Mouse (Mus musculus) cerebellum, adult 11 months (tissue): Measurements from ENCODE around the gene Prune2.

ENCODE experiments used
- DNase-seq: peaks from one replicate; pipeline ENCODE4 v3.0.0; 2022

Prune2 gene

DNA sequence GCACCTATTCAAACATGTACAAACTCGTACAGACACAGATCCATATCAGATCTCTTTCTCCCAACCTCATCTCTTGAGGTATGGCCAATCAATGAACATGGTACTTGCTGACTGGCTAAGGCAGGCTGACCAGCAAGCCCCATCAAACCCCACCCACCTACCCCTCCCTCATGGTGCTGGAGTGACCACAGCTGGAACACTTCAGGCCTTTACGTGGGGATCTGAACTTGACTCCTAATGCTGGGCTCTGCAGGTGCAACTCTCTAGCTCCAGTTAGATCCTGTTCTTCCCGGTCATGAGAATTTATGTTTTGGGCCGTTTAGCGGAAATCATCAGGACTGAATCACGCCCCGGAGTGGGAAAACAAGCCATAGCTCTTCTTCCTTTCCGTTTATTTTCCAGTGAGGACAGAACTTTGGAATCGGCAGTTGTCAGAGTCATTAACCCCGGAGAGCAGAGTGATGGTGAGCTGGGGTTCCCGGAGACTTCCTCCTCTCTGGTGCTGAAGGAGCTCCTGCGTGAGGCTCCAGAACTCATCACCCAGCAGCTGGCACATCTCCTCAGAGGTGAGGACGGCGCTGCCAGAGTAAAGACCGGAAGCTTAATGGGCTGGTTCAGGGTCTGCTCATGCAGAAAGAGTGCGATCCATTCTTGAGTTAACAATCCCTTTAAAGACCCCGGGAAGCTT, 50.4 kb downstream of the Prune2 start:
- no peak for DNase-seq

DNA sequence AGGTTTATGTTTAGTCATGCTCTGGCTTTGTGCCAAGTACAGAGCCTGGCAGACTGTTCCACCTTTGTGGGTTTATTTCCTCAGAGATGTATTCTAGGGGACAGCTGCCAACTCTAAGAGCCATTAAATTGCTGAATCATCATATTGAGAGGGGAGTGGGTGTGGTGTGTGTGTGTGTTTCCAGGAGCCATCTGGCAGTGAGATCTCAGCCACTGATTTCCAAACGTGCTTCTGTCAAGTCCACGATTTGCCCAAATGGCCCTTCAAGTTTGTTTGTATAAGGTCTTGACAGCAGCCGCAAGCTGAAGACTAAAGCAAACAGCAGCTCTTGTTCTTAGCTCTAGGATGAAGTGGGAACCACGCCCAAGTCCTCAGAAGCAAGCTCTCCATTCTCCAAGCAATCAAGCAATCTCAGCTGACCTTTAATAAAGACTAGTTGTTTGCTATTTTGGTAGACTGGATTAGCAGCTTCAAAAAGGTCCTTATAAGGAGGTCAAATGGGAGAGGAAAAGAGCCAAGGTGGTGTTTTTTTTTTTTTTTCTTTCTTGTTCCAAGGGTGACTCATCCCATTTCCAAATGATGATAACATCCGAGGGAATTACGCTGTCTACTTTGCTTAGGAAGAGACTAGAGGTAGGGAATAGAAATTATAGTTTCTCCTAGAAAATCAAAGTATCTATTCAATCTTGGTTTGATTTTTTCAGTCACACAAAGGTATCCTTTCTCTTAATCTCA, 55.5 kb downstream of the Prune2 start:
- no peak for DNase-seq

DNA sequence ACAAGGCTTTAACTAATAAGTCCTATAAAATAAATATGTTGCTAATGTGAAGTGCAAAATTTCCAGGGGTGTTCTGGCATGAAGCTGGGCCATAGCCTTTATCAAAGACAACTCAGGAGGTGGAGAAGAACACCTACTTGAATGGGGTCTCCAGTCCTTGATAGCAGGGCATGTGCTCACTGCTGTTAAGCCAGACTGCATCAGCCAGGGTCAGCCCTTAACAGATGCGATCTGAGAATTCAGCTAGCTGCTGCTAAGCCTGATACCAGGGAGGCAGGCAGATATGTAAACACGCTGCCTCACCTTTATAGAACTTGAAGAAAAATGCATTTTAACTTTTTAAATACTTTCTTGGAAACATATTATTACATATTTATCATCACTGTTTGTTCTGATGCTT, 57.2 kb downstream of the Prune2 start:
- DNase-seq: no peak

DNA sequence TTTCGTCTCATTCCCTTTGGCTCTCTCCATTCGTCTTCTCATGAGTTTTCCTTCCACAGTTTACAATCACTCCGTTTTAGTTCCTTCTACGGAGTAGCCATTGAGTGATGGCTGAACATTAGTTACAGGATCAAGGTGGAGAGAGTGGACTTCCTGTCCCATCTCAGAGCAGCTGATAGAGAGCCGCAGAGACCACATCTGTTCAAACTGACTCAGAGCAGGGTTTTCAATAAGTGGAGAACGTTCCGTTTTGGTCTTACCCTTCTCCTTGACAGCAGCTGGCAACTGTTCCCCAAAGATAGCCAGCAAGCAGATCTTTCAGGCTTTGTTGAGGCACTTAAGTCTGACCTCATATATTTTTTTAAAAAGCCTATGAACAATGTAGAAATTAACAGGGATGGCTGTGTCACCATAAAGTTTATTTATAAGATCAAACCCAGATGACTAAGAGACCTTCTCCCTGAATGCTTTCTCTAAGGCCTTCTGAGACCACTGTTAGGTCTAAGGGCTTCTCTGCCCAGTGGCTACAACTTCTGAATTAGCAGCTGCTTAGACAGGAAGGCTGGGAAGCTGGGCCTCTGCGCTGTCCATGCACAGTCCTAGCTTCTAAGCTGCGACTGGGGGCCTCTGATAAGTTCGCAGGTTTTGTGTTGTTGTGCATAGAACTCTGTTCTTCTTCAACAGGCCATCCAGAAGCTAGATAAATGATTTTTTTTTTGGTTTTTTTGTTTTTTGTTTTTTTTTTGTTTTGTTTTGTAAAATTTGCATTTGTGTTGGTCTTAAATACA, 58.6 kb downstream of the Prune2 start:
- no peak for DNase-seq

DNA sequence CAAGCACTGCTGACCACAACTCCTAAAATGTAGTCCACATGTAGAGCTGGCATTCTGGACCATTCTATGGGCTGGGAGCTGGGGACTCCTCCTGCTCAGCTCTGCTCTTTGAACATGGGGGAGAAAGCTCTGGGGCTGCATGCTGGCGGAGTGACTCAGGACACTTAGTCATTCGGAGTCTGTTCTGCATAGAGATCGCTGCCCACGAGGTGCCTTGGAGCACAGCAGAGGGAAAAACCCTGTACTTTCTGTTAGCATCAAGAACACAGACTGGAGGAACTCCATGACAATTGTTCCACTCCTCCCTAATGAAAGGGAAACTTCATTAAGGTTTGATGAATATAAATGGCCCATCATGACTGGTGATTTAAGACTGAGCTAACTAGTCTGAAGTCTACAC, 68.8 kb downstream of the Prune2 start:
- no peak for DNase-seq

DNA sequence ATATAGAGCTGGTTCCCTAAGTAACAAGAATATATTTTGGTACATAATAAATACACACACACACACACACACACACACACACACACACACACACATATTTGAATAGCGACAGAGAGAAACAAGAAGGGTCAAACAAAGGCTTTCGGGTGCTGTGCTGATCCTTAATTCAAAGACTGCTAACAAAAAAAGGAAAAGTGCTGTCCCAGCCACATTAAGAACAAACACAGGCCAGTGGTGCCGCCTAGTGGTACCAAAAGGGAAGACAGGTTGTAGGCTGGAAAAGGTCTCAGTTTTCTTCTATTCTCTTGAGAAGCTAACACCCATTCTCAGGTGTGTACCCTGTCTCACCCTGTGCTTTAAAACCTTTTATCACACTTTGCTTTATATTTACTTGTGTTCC, 74.4 kb downstream of the Prune2 start:
- peak; percentile 4 for DNase-seq

DNA sequence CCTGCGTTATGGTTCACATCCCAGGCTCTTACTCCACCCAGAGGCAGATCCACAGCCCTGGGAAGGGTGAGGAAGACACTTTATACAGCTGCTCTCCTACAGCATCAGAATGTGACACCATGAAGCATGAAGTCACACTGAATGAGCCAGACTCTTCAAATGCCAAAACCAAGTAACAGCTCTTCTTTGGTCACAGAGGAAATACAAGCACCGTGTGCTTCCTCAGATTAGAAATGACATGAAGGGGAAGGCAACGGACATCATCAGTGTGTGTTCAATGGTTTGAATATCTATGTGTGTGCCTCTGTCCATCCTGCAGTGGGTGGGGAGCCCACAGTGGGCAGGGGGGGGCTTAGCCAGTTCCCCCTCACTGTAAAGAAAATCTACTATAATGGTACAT, 76.4 kb downstream of the Prune2 start:
- DNase-seq: no peak

DNA sequence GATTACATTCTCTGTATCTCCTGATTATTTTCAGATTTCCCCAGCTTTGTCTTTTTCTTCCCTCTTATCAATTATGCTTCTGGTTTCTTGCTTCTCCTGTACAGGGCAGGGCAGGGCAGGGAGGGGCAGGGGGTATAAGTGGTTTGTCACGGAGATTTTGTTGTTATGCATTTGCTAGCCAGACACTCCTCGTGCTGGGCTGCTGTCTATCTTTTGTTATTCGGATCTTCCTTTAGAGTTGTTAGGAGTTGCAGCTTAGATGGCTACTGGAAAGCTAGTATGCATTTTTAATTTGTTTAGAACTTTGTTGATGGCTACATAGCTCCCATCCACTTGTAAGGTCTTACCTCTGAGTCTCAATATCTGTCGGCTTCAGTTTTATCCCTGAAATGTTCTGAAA, 91.0 kb downstream of the Prune2 start:
- DNase-seq: no peak

DNA sequence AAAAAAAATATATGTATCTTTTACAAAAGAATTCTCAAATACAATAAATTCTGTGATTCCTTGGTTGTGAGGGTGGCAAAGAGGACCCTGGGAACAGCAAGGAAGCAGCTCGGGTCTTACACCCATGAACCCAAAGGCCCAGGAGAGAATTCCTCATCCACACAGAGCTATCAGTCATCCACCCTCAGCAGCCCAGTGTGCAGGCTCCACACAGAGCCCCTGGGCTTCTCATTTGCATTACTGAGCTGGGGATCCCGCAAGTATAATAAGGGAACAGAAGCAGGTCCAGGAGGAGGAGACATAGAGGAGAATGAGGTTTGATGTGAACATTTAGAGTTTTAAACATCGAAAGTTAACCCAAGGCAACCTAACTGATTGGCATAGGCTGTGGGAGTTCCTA, 100.0 kb downstream of the Prune2 start:
- no peak for DNase-seq

DNA sequence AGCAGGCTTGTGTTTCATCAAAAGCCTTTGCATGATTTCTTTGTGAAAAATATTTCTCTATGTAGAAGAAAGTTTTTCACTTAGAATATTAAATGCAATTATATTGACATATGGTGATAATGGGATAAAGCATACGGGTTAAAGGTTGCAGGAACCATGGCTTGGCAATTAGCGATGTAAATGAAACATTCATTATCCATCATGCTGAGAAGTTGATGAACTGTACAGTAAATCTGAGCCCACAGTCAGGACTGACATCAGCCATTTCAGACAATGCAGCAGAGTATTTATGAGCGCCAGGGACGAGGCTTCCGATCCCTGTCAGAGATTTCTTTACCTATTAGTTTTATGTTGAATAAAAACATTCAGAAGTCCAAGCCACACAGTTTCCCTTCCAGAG, 104.2 kb downstream of the Prune2 start:
- no peak for DNase-seq

DNA sequence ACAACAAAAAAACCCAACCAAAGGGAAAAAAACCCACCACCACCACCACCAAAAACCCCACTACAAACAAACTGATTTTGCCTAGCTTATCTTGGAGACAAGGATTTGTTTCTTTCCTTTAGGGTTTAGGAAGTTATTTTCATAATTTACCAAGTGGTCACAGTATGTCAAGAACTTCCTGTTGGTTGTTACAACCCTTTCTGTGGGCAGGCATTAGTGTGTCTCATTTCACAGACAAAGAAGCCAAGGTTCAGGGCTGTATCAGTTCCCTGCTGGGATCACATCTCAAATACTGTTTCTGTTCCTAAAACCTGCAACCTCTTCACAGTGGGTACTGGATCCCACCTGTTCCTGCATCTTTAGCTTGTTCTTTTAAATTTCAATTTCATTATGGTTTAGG, 108.5 kb downstream of the Prune2 start:
- DNase-seq: no peak

DNA sequence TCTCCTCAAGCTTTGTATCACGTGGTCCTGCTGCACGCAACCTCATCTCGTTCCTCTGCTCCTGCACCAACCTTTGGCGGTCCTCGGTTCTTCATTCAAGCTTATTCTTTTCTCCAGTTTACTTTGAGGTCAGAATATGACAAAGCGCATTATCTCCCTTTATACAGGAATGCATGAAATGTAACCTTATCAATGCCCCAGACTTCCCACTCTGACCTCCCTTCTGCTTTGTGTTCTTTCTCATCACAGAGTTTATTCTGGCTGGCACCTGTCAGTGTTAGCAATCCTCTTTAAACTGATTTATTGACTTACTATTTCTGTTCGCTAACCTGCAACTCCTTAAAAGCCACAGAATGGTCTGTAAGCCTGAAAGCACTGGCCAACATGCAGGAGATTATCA, 113.1 kb downstream of the Prune2 start:
- no peak for DNase-seq

DNA sequence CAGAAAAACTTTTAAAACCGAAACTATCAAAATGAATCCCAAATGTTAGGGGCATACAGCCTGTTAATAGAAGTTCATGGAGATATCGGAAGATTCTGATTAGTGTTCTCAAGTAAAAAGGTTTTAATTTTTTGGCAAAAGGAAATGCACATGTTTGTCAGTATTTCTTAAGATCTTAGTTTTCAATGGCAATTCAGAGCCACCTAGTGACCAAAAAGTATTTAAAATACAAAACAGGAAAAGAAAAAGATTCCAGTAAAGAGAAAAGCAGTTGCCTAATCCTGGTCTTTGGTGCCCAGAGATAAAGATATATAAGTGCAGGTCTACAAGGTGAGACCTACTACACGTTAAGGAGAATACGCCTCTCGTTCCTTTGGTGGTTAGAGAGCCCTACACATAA, 115.3 kb downstream of the Prune2 start:
- DNase-seq: no peak

DNA sequence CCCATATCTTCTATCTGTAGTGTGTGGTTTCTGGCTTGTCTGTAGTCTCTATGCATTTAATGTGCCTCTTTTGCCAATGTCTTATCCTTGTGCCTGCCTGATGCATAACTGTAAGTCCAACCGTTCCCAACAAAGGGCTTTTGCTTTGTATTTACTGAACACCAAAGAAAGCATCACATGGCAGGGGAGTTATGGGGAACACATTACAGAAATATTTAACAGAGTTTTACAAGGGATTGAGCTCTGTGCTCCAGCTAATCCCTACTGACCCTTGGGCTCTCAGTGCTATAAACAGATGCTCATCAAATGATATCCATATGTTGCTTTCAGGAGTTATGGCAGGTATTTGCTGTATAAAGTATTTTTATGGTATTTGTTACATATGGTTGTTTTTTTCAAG, 116.3 kb downstream of the Prune2 start:
- DNase-seq: no peak

DNA sequence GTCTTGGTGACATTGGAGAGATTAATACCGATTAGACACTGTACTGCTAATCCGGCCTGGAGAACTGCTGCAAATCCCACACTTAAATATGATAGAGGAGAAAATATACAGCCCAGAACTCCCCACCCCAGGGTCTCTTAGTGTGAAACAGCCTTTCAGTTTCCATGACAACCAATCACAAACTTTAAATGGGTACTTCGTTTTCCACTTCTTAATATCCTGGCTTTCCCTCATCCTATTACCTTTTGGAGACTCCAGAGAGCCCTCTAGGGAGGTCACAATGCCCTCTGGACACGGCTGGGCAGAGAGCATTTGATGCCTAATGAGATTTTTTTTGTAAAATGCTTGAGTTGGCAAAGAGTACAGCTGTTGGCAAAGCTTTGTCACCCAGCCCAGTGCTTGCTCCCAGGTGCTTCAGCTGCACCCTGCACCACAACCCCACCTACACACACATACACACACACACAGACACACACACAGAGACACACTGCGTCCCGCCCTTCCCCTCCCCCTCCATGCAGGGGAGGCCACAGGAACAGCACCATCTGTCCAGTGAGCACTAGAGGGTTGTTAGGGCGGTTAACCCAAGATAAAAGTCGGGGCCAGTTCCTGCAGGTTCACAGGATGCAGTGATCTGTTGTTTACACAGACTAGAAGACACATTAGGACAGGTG, 122.9 kb downstream of the Prune2 start:
- no peak for DNase-seq

DNA sequence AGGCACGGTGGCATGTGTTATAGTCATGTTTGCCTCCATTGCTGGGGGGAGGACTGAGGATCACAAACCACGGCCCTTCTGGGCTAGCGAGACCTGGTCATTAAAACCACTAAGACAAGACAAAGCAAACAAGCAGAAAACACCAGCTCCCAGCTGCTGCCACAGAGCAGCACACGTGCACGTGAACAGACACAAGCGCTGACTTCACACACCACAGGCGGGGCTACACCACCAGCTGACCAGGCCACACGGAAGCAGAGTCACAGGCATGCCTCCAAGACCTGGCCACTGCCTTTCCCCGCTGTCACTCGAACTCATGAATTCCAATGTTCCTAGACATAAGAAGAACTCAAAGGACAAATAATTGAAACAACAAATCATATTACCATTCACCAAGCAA, 125.5 kb downstream of the Prune2 start:
- DNase-seq: no peak

DNA sequence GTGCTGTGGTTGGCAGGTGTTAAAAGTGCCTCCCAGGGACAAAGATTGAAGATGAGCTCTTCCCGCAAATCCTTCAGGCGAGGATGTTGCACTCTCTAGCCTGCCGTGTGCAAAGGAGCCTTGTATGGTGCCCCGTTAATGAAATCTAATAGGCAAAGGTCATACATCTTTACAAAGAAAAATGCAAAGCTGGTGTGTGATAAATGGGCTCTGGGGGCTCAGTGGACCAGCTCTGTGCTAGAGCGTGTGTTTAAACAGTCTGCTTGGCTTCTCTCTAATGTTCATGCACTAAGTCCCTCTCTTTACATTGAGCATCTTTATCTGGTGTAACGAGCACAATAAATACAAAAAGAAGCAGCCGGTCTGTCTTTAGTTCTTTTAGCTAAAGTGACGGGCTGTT, 138.1 kb downstream of the Prune2 start:
- no peak for DNase-seq

DNA sequence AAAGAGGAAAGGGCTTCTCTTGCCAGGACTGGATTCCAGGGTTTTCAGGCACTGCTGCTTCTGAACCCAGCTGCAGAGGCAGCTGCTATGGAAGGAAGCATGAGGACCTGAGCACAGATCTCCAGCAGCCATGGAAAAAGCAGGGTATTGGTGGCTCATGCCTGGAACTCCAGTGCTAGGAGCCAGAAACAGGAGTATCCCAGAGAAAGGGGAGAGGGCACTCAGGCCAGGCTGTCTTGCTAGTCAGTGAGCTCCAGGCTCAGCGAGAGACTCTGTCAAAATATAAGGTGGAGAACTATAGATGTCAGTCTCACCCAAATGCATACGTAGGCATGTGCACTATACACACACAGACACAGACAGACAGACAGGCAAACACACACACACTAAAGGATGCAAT, 140.4 kb downstream of the Prune2 start:
- no peak for DNase-seq

DNA sequence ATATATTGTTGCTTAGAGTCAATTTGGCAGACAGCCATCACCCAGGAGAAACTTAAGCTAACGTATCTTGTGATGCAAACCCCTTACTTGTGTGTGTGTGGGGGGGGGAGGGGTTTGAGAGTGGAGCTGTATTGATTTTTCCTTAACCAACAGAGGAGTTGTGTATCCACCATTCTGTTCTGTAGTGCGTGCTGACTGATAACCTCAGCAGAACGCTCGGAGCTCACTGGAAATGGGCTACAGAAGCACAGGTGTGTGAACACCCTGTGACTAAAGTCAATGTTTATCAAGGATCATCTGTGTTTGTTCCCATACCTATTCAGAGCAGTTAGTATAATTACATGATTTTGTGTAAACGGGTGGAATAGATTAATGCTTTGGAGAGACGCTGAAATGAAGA, 141.3 kb downstream of the Prune2 start:
- DNase-seq: no peak

DNA sequence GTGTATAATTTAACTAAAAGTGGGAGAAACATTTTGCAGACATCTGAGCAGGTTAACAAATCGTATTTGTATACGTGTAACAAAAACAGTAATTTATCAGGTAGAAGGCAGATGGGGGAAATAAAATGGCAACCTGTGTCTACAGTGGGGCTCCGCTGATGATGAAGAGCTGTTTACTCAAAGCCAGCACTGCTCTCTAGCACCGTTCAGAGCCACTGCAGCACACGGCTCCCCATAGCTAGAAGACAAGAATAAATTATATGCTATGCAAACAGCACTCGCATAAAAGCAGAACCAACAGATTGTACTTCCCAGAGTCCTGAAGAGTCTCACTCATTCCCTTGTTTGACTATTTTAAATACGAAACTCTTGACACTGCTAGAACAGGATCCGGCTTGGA, 152.9 kb downstream of the Prune2 start:
- no peak for DNase-seq

DNA sequence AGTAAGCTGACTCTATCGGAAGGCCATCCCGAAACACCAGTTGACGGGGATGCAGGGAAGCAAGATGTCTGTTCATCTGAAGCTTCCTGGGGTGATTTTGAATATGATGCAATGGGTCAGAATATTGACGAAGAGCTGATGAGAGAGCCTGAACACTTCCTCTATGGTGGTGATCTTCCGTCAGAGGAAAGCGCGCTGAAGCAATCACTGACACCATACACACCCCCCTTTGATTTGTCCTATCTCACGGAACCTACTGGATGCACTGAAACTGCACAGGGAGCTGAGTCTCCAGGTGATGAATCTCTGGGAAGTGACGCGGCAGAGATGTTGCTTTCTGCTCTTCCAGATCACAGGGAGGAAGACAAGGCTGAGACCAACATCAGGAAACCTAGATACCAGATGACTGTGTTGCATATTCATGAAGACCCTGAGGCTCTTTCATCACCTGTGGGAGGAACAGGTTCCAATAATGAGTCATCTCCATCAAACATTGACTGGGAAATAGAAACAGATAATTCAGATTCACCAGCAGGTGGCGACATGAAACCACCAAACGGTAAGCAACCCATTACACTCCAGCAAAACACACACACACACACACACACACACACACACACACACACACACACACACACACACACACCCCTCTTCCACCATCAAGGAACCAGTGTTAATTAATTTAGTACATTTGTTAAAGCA, 168.3 kb downstream of the Prune2 start:
- DNase-seq: no peak

DNA sequence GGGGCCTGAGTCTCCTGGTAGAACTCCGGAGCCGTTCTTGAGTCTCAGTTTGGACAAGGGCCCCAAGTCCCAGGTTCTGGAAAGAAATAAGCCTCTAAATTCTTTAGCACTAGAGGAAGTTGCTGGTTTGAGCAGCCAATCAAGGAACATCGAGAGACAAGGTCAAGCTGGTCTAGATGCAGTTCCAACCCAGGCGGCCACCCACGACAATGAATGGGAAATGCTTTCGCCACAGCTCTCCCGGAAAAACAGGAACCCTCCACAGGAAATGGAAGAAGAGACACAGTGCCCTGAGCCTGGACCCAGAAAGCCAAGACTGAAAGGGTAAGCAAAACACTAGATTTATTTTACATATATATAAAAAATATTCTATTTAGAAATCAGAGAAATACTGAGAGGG, 169.5 kb downstream of the Prune2 start:
- DNase-seq: no peak

DNA sequence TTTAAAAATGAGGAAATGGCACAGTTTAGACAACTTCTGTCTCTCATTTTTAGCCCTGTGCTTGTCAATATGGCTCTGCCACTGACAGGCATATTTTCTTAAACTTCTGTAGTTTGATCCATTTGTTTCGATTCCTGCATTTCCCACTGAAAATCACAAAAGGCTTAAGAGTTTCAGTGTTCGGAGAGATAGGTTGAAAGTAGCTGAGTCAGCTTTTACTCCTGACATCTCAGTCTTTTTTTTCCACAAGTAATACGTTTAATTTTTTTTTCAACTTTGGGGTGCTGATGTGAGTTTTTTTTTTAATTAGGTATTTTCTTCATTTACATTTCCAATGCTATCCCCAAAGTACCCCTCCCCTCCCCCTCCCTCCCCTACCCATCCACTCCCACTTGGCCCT, 174.6 kb downstream of the Prune2 start:
- no peak for DNase-seq
